Mouse (Mus musculus) liver, postnatal 0 days (tissue): ENCODE measurements around the gene Ddx47.

ENCODE experiments used
- CTCF ChIP-seq: sonication (generic); IDR thresholded peaks from 2 replicates; pipeline ENCODE4 v1.5.1; 2016; ENCODE audit warnings: antibody characterized with exemption, low read depth
- EP300 ChIP-seq: IDR thresholded peaks from 2 replicates; pipeline ENCODE4 v1.6.1; 2016; ENCODE audit warnings: antibody characterized with exemption, low read depth, mild to moderate bottlenecking

DNA sequence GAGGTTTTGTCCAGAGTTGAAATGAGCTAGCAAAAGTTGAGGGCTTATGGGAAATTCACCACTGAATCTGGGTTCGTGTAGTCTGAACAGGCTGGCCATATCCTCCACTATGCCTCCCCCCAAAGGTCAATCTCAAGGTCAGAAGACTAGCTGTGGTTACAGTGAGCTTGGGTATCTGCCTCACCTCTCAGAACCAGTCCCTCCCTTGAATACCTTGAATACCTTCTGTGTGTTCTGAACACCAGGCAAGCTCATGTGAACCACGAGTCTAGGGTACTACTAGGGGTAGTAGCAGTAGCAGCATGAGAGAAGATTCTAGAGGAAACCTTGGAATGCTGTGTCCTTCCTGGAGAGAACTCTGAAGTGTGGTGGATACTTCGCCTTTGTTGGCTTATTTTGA is 10.2 kb downstream of the Ddx47 start:
- TF ChIP-seq CTCF (no peak), EP300 (no peak)
